Mouse (Mus musculus): ENCODE measurements around the gene Cfap221.

Cfap221 gene

DNA sequence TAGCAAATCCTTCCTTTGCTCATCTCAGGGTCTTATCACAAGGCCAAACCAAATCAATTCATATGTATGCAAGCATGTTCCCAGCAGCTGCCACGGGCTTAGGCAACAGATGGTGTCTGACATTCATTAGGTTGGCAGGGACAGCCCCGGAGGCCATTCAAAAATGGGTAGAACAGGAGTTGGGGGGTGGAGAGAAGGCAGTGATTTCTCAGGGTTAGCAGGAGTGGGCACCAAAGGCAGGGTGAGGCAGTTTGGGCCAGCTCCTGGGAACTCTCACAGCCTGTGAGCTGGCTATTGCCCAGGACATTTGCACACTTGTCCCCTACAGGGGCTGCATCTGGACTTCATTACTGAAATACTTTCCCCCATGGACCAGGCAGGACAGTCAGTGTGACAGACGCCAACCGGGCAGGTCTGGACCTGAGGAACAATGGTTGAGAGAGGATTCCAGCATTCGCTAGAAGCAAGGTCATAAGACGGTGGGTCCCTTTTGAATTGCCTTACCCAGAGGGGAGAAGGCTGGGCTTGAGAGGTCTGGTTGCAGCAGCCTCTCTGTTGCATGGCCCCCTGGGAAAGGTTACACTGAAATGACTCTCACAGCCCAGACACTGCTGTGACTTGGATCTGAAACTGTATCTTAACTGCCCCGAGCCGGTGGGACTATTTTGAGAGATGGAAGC lies 94.3 kb downstream of the Cfap221 start:
- no peak for DNase-seq (ENCODE audit: low read depth)

DNA sequence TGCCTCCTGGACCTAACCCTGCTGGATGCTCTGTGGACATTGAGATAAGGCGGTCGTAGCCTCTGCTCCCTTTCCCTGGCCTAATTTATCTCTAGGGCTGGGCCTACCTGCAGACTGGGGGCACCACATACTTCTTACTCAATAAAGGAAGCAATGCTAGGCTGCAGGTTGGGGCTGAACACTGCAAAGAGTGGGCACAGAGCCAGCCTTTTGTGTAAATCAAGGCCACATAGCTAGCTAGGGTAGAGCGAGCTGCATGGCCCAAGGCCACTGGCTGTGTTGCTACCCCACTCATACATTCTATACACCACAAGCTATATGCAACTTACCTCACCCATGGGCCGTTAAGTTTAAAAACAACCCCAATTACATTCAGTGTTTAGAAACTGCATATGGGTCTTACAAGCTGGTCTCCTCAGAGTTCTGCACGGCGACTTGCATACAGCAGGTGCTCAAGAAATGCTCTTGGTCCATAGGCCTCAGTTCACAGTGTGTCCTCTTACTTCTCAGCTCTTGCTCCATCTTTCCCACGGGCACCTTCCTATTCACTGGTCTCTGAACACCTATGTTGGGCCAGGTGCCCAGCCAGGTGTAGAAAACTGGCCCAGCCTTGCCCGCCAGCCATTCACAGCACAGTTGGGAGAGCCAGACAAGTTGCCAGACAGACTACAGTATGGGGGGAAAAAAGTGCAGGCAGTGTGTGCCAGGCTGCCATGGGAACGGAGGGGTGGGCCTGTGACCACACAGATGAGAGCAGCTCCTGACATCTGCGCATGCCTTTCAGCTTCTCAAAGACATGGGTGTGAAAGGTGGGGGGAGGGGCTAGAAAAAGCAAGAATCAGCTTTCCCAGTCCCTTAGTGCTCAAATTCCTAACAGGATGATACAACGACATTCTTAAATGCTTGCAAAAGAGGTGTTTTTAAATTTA lies 97.6 kb downstream of the Cfap221 start:
- DNase-seq (ENCODE audit: low read depth), result no peak

DNA sequence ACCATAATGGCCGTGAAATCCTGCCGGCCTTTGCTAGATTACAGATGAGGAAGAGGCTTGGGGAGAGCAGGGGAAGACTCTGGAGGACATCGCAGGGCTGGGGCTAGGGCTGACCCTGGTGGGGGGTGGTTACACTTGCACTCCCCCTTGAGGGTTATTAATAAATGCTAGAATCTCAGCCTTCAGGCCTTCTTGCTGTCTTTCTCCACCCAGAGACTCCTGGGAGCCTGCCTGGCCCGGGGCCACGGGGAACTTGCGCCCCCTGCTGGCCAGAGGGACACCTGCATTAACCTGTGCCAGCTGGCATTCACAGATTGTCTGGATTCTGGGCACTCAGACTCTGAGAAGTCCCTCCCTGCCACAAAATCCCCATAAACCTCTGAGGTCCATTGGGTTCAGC lies 102.1 kb downstream of the Cfap221 start:
- DNase-seq (ENCODE audit: low read depth), result peak; percentile 46

DNA sequence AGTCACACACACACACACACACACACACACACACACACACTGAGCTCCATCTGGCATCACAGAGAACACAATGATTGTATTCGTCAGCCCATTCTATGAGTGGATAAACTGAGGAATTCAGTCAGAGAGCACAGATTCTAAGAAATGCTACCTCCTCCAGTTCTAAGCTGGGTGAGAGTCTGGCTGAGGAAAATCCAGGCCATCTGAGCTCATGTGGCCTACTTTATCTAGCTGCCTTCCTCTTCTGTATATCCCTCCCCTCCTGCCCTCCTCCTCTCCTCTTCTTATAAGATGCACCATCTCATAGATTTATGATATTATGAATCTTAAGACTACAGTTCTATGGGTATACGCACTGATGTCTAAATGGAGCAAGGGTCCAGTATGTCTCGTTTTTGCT lies 103.4 kb downstream of the Cfap221 start:
- DNase-seq (ENCODE audit: low read depth), result no peak

DNA sequence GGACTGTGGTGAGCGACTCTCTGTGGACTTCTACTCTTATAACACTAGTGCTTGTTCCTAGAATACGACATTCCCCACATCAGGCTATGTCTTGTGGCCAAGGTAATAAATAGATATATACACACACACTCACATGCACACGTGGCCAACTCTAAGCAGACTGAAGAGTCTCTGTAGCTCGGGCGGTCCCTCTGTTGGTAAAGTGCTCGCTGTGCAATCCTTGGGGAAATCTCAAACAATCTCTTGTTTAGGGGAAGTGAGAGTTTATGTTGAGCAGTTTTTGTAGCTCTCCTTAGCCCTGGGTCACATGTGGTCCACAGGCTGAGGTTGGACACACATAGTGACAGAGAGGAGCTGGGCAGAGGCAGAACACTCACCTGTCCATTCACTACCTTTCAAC lies 104.1 kb downstream of the Cfap221 start:
- DNase-seq (ENCODE audit: low read depth), result no peak

DNA sequence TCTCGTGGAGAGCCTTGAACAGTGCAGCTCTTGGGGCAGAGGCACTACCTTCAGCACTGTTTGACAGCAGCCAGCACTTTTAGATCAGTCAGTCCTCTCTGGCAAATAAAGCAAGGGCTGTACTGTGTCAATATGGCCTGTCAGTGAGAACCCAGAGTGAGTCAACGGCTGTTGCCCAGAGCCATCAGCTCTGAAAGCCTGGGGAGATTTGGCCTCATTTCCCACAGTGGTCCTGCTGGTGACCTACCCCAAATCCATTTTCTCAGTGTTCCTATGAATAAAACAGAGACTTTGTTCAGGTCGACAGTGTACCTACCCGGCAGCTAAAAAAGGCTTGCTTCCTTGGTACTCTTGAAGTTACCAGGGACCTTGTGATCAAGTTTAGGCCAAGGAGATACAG lies 105.2 kb downstream of the Cfap221 start:
- no peak for DNase-seq (ENCODE audit: low read depth)

DNA sequence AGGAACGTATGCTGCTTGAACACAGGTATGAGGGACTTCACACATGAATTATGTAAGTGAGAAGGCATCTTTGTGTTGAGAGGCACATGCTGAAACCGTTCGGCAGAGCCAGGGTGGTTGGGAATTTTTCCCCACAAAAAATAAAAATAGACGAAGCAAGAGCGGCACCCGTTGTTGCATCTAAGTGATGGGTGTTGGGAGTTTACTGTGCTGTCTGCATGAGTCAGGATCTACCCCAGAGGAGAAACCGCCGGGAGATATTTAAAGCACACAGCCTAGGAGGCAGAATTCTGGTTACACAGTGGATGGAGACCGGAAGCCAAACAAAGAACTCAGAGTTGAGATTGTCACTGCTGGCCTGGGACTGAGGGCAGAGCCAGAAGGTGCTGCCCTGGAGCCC lies 105.9 kb downstream of the Cfap221 start:
- no peak for DNase-seq (ENCODE audit: low read depth)

DNA sequence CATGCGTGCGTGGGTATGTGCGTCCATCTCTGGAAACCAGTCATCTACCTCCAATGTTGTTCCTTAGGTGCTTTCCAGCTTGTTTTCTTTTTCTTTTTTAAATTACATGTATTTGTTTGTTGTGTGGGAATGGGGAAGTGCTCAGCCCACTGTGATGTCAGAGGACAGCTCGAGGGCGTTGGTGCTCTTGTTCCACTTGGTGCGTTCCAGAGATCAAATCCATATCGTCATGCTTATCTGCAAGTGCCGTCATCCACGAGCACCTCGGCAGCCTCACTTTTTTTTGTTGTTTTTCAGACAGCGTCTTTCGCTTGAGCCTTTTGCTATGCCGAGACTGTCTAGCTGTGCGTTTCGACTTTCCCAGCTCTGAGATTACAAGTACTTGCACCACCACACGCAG lies 107.7 kb downstream of the Cfap221 start:
- DNase-seq (ENCODE audit: low read depth), result no peak

DNA sequence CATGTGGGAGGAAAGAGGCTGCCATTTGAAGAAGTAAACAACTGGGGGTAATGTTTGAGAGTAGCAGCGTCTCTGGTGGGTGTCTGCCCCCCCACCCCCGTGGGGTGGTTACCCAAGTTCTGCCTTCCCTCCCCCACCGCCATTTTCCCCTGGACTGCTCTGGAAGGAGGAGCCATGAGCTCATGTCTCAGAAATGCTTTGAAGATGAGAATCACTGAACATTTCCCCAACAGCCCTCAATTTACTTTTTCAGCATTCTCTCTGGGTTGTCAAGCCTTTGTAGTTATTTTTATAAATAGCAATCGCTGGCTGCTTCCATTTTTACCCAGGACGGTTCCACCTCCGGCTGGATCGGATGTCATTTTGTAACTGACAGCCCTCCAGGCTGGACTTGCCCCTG lies 110.7 kb downstream of the Cfap221 start:
- DNase-seq (ENCODE audit: low read depth), result no peak

DNA sequence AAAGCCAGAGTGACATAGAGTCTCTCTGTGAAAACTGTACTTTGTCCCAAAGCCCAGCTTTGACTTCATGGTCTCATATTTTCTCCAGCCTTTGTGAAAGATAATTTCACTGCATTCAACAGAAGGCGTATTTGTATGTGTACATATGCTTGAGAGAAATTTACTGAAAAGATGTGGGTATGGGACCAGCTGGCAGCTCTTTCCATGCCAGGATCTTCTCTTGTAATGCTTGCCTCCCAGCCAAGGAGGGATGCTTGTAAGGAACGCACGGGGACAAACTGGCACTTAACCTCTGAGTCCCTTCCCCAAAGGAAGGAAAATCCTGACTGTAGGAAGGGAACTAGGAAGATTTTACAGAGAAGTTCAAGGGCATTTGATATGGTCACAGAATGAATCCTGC lies 112.8 kb downstream of the Cfap221 start:
- no peak for DNase-seq (ENCODE audit: low read depth)

DNA sequence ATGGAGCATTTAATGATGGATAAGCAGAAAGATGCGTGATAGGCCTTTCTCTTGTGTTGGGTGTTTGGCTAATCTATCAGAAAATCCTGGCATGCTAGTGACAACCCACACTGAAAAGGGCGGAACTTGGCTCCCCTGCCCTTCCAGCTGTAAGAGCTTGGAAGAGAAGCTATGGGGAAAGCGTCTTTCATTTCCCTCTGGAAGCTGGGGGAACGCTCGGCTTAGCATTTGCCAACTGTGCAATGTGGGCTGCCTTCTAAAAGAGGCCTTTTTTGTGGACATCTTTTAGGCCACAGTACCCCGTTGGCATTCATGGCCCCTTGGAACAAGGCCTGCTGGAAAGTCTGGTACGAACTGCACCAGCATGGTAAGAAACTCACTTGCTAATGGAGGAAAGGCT lies 118.1 kb downstream of the Cfap221 start:
- no peak for DNase-seq (ENCODE audit: low read depth)

DNA sequence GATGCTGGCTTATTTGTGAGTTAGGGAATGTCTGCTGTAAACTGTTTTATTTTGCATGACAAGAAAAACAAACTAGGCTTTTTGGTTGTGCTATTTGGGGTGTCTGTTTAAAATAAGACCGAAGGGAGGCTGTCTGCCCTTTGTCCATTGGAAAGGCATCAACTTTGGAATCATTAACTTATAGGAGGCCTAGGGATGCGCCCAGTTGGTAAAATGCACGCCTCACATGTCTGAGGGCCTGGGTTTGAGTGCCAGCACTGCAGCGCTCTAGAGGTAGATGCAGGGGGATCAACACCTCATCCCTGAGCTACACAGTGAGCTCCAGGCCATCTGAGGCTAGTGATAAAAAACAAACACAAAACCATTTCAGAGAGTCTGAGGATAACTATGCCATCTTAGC lies 119.6 kb downstream of the Cfap221 start:
- DNase-seq (ENCODE audit: low read depth), result no peak
